Mouse (Mus musculus): Measurements from ENCODE around the gene Map3k4. TPM values are rescaled to one million over a fixed set of nuclear protein-coding genes. Genes with fewer than 3 reads are reported as not detected.

Gene Map3k4
- polyA plus RNA-seq, 1 experiment from 2014 or later, result 38.6 TPM

GRCm38 (mm10) chr17:12186341-12186740, 132.3 kb downstream of the Map3k4 start:
- Histone ChIP-seq H3K4me2 (ENCODE audit: low read length) (no peak overlapping the region), H3K4me1 (ENCODE audit: control insufficient read depth, insufficient read depth, low read length) (peaks cover 16% of the 10 kb centered on the region), H3K9ac (replicated peaks; ENCODE audit: low read length) (no peak overlapping the region), H3K27me3 (ENCODE audit: control insufficient read depth, insufficient read depth, low read length) (no peaks in the 10 kb centered on the region), H3K27ac (replicated peaks; ENCODE audit: low read depth, low read length) (no peak overlapping the region), H3K36me3 (ENCODE audit: control insufficient read depth, insufficient read depth, low read length) (0 out of 2 replicates have a peak, but pooled peaks cover 3% of the 10 kb centered on the region), H3K4me3 (replicated peaks; ENCODE audit: low read depth, low read length) (no peak overlapping the region), H3K9me3 (ENCODE audit: control insufficient read depth, low read length) (no peaks in the 10 kb centered on the region)
- WGBS, result 87% methylated on average over 3 of the region's 3 CpGs
- ATAC-seq (ENCODE audit: low FRiP score, low TSS enrichment), result no peak
- DNase-seq, result no peak

- H3K4me3 ChIP-seq (replicated peaks; ENCODE audit: low read depth, low read length), result no peak overlapping the region
- DNase-seq, result no peak
- no peak overlapping the region for H3K4me2 ChIP-seq (ENCODE audit: low read length)
- no peak overlapping the region for H3K9ac ChIP-seq (replicated peaks; ENCODE audit: low read length)
- ATAC-seq (ENCODE audit: low FRiP score, low TSS enrichment), result no peak
- peaks cover 16% of the 10 kb centered on the region for H3K4me1 ChIP-seq (ENCODE audit: control insufficient read depth, insufficient read depth, low read length)
- no peaks in the 10 kb centered on the region for H3K36me3 ChIP-seq (ENCODE audit: control insufficient read depth, insufficient read depth, low read length)
- no peaks in the 10 kb centered on the region for H3K9me3 ChIP-seq (ENCODE audit: control insufficient read depth, low read length)
- no peak overlapping the region for H3K27ac ChIP-seq (replicated peaks; ENCODE audit: low read depth, low read length)
- H3K27me3 ChIP-seq (ENCODE audit: control insufficient read depth, insufficient read depth, low read length), result no peaks in the 10 kb centered on the region
- WGBS, result 94% methylated on average over 4 of the region's 4 CpGs
Measured at GRCm38 (mm10) chr17:12185855-12186254, 132.7 kb downstream of the Map3k4 start.

DNA sequence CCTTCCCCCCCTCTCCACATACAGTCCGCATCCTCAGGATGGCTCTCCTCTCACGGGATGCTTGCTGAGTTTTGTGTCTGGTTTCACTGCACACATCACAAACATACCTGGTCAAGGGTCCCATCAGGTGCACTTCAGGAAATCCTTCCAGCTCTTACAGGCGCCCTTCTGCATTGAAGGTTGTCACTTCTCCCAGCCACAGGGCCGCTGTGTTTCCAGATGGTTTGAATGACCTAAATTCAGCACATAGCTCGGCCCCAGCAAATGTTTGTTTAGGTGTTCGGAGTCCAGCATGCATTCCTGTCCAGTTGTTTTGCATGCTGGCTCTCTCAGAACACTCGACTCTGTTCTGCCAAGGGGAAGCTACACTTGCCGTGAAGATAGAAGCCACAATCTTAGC, 134.3 kb downstream of the Map3k4 start:
- ATAC-seq (ENCODE audit: low FRiP score, low TSS enrichment), result no peak

GRCm38 (mm10) chr17:12182702-12183485, 135.7 kb downstream of the Map3k4 start:
- 88% methylated on average over 5 of the region's 5 CpGs for WGBS
- no peak overlapping the region for H3K4me2 ChIP-seq (ENCODE audit: low read length)
- no peak overlapping the region for H3K9ac ChIP-seq (replicated peaks; ENCODE audit: low read length)
- no peaks in the 10 kb centered on the region for H3K27me3 ChIP-seq (ENCODE audit: control insufficient read depth, insufficient read depth, low read length)
- H3K9me3 ChIP-seq (ENCODE audit: control insufficient read depth, low read length), result no peaks in the 10 kb centered on the region
- H3K27ac ChIP-seq (replicated peaks; ENCODE audit: low read depth, low read length), result no peak overlapping the region
- ATAC-seq (ENCODE audit: low FRiP score, low TSS enrichment) (no peak), DNase-seq (no peak)
- no peak overlapping the region for H3K4me3 ChIP-seq (replicated peaks; ENCODE audit: low read depth, low read length)
- H3K4me1 ChIP-seq (ENCODE audit: control insufficient read depth, insufficient read depth, low read length), result peaks cover 10% of the 10 kb centered on the region
- 0 out of 2 replicates have a peak, but pooled peaks cover 1% of the 10 kb centered on the region for H3K36me3 ChIP-seq (ENCODE audit: control insufficient read depth, insufficient read depth, low read length)

More for the DNA sequence above, 134.3 kb downstream of the Map3k4 start:
- no peak for DNase-seq
- Histone ChIP-seq H3K9me3 (ENCODE audit: control insufficient read depth, low read length) (no peaks in the 10 kb centered on the region), H3K27ac (replicated peaks; ENCODE audit: low read depth, low read length) (no peak overlapping the region), H3K4me3 (replicated peaks; ENCODE audit: low read depth, low read length) (no peak overlapping the region), H3K4me2 (ENCODE audit: low read length) (no peak overlapping the region), H3K36me3 (ENCODE audit: control insufficient read depth, insufficient read depth, low read length) (no peaks in the 10 kb centered on the region), H3K9ac (replicated peaks; ENCODE audit: low read length) (no peak overlapping the region), H3K27me3 (ENCODE audit: control insufficient read depth, insufficient read depth, low read length) (no peaks in the 10 kb centered on the region), H3K4me1 (ENCODE audit: control insufficient read depth, insufficient read depth, low read length) (peaks cover 16% of the 10 kb centered on the region)
- WGBS, result 86% methylated on average over 8 of the region's 8 CpGs

DNA sequence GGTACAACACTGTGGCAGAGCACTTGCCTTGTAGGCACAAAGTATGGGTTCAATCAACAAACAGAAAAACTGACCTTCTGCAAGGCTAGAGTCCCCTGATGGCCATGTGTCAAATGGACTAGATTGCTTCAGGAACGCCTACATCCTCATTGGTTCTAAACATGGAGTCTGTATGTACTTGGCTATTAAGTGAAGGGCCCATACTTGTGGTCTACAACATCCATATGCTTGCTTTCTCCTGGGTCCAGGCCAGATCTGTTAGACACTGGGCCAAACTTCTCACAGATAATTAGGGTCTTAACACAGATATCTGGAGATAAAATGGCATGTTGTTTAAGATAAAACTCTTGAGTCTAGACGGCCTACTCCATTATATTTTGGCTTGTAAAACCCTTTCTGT, 138.8 kb downstream of the Map3k4 start:
- no peaks in the 10 kb centered on the region for H3K4me1 ChIP-seq (ENCODE audit: control insufficient read depth, insufficient read depth, low read length)
- no peak overlapping the region for H3K4me2 ChIP-seq (ENCODE audit: low read length)
- WGBS, result 92% methylated on average over 2 of the region's 2 CpGs
- no peak for ATAC-seq (ENCODE audit: low FRiP score, low TSS enrichment)
- no peaks in the 10 kb centered on the region for H3K9me3 ChIP-seq (ENCODE audit: control insufficient read depth, low read length)
- H3K9ac ChIP-seq (replicated peaks; ENCODE audit: low read length), result no peak overlapping the region
- H3K36me3 ChIP-seq (ENCODE audit: control insufficient read depth, insufficient read depth, low read length), result 0 out of 2 replicates have a peak, but pooled peaks cover 5% of the 10 kb centered on the region
- H3K27me3 ChIP-seq (ENCODE audit: control insufficient read depth, insufficient read depth, low read length), result no peaks in the 10 kb centered on the region
- no peak overlapping the region for H3K4me3 ChIP-seq (replicated peaks; ENCODE audit: low read depth, low read length)
- no peak overlapping the region for H3K27ac ChIP-seq (replicated peaks; ENCODE audit: low read depth, low read length)
- no peak for DNase-seq

- H3K9ac ChIP-seq (replicated peaks; ENCODE audit: low read length), result no peak overlapping the region
- no peak overlapping the region for H3K4me3 ChIP-seq (replicated peaks; ENCODE audit: low read depth, low read length)
- no peaks in the 10 kb centered on the region for H3K9me3 ChIP-seq (ENCODE audit: control insufficient read depth, low read length)
- H3K4me2 ChIP-seq (ENCODE audit: low read length), result no peak overlapping the region
- ATAC-seq (ENCODE audit: low FRiP score, low TSS enrichment), result no peak
- 82% methylated on average over 7 of the region's 7 CpGs for WGBS
- no peaks in the 10 kb centered on the region for H3K4me1 ChIP-seq (ENCODE audit: control insufficient read depth, insufficient read depth, low read length)
- no peaks in the 10 kb centered on the region for H3K27me3 ChIP-seq (ENCODE audit: control insufficient read depth, insufficient read depth, low read length)
- DNase-seq, result no peak
- H3K36me3 ChIP-seq (ENCODE audit: control insufficient read depth, insufficient read depth, low read length), result 0 out of 2 replicates have a peak, but pooled peaks cover 5% of the 10 kb centered on the region
- no peak overlapping the region for H3K27ac ChIP-seq (replicated peaks; ENCODE audit: low read depth, low read length)
Measured at GRCm38 (mm10) chr17:12179339-12179738, 139.3 kb downstream of the Map3k4 start.

Other genes starting within 250 kb of the Map3k4 start
- gene Agpat4, start 200.1 kb downstream of the Map3k4 start, polyA plus RNA-seq (2014; fragmentation: Nextera tagmentation; extraction: Ambion mirVana), result 30.9 and 31.3 TPM in 2 replicates
- not detected in 2 replicates for gene Plg, start 59.8 kb upstream of the Map3k4 start, polyA plus RNA-seq (2014; fragmentation: Nextera tagmentation; extraction: Ambion mirVana)
- 0.74 TPM in 2 replicates for gene Slc22a3, start 188.9 kb upstream of the Map3k4 start, polyA plus RNA-seq (2014; fragmentation: Nextera tagmentation; extraction: Ambion mirVana)

Measured in midbrain, embryonic 14.5 days (tissue).